Mouse (Mus musculus) bone marrow, adult 2 months (tissue): Measurements from ENCODE around the gene Prickle4. TPM values are rescaled to one million over a fixed set of nuclear protein-coding genes. Genes with fewer than 3 reads are reported as not detected.

ENCODE experiments used
- H3K27ac ChIP-seq: fragments of 200-500 bp; 2 replicates; pipeline ENCODE4 v1.5.1; 2012; ENCODE audit warnings: low read depth, mild to moderate bottlenecking, control low read depth, inconsistent platforms, low read length; ENCODE audit not compliant: control insufficient read depth, poor library complexity, insufficient read depth
- H3K4me1 ChIP-seq: fragments of 200-500 bp; 2 replicates; pipeline ENCODE4 v1.6.1; 2011; ENCODE audit warnings: low read length; ENCODE audit not compliant: control insufficient read depth, insufficient read depth
- H3K4me3 ChIP-seq: fragments of 200-500 bp; replicated peaks from 2 replicates; pipeline ENCODE3; 2011; ENCODE audit warnings: mild to moderate bottlenecking, low read depth, low read length, control low read depth; ENCODE audit not compliant: control insufficient read depth
- CTCF ChIP-seq: fragments of 200-500 bp; IDR thresholded peaks from 2 replicates; pipeline ENCODE4 v1.5.1; 2011; ENCODE audit warnings: low read length, control low read depth; ENCODE audit not compliant: control insufficient read depth, insufficient read depth
- POLR2A ChIP-seq: fragments of 200-500 bp; IDR thresholded peaks from 2 replicates; pipeline ENCODE4 v1.6.1; 2011; ENCODE audit warnings: low read depth, mild to moderate bottlenecking, control low read depth, low read length, borderline replicate concordance; ENCODE audit not compliant: control insufficient read depth
- WGBS: fragments of 180-500 bp; shearing (Covaris S2); methylation state at CpG from one replicate; pipeline ENCODE4 v1.1.7; 2018; 5-methylcytosine and 5-hydroxymethylcytosine counted together
- polyA plus RNA-seq: library from polyadenylated mRNA; stranded (reverse); fragments of >200 nt; gene quantifications from 2 replicates; pipeline ENCODE4 v1.2.4, GENCODE M21; 2011; ENCODE audit warnings: low replicate concordance; ENCODE audit not compliant: missing spikeins, insufficient read depth, insufficient read length

Gene Prickle4
- polyA plus RNA-seq, 1 experiment = not detected

- no peak overlapping the region for H3K4me3 ChIP-seq
- TF ChIP-seq POLR2A (no peak), CTCF (no peak)
- H3K27ac ChIP-seq = no peak overlapping the region
- H3K4me1 ChIP-seq = no peaks in the 10 kb centered on the region
- 96% methylated on average over 2 of the region's 2 CpGs for WGBS
These were observed 42.6 kb downstream of the Prickle4 start for GRCm38 (mm10) chr17:47651953-47652352.

- no peak overlapping the region for H3K27ac ChIP-seq
- 82% methylated on average over 4 of the region's 4 CpGs for WGBS
- no peak overlapping the region for H3K4me3 ChIP-seq
- no peak for TF ChIP-seq CTCF
- H3K4me1 ChIP-seq = no peaks in the 10 kb centered on the region
These were observed 45.6 kb downstream of the Prickle4 start for GRCm38 (mm10) chr17:47648966-47649365.

GRCm38 (mm10) chr17:47646683-47647082 is 47.9 kb downstream of the Prickle4 start:
- Histone ChIP-seq H3K27ac (no peak overlapping the region), H3K4me1 (no peaks in the 10 kb centered on the region), H3K4me3 (no peak overlapping the region)
- TF ChIP-seq POLR2A (no peak), CTCF (peak; percentile 38)
- 74% methylated on average over 1 of the region's 1 CpGs for WGBS

- TF ChIP-seq POLR2A (no peak), CTCF (no peak)
- H3K27ac ChIP-seq = no peak overlapping the region
- H3K4me3 ChIP-seq = no peak overlapping the region
- WGBS = 90% methylated on average over 2 of the region's 2 CpGs
- no peaks in the 10 kb centered on the region for H3K4me1 ChIP-seq
These were observed 51.5 kb downstream of the Prickle4 start for GRCm38 (mm10) chr17:47642992-47643391.

Other genes with a start within 250 kb of the Prickle4 start
- 15.6 and 32.2 TPM in 2 replicates for gene Taf8, start 192.4 kb downstream of the Prickle4 start, polyA plus RNA-seq
- gene Ccnd3, start 189.7 kb downstream of the Prickle4 start, polyA plus RNA-seq = 356 and 417 TPM in 2 replicates
- gene Bysl, start 83.2 kb downstream of the Prickle4 start, polyA plus RNA-seq = 5.8 and 9.5 TPM in 2 replicates
- 18.0 and 21.2 TPM in 2 replicates for gene Med20, start 83.2 kb downstream of the Prickle4 start, polyA plus RNA-seq
- gene Gm20517, start 83.1 kb downstream of the Prickle4 start, polyA plus RNA-seq = 3.0 and 5.1 TPM in 2 replicates
- 9.3 and 10.3 TPM in 2 replicates for gene Usp49, start 64.0 kb downstream of the Prickle4 start, polyA plus RNA-seq
- gene Tomm6, start 6.3 kb downstream of the Prickle4 start, polyA plus RNA-seq = 127 and 178 TPM in 2 replicates
- not detected in 2 replicates for gene Frs3, start 5.7 kb downstream of the Prickle4 start, polyA plus RNA-seq
- gene Gm21981, start 281 bp downstream of the Prickle4 start, polyA plus RNA-seq = not detected in 2 replicates
- gene Pgc, start 32.1 kb upstream of the Prickle4 start, polyA plus RNA-seq = 1.1 TPM in 1 of 2 replicates, not detected in the other
- 22.6 and 43.7 TPM in 2 replicates for gene Tfeb, start 42.3 kb upstream of the Prickle4 start, polyA plus RNA-seq
- 4.2 and 4.8 TPM in 2 replicates for gene Mdfi, start 140.0 kb upstream of the Prickle4 start, polyA plus RNA-seq
- 10.2 and 14.6 TPM in 2 replicates for gene Foxp4, start 229.9 kb upstream of the Prickle4 start, polyA plus RNA-seq